Mouse (Mus musculus) adrenal gland (tissue): ENCODE measurements around the gene Aox4.

Experiments used
- intact Hi-C: fragments of 180-260 bp; cut with DNase I; formaldehyde crosslinking; loops from one replicate; pipeline ENCODE4 v1.15.1; 2025
- long read RNA-seq, 2 experiments: library from polyadenylated mRNA; unstranded; transcript quantifications; one replicate each; pipeline ENCODE4 v2.0.0; 2020; ENCODE audit warnings: borderline replicate concordance in 1 of 2; ENCODE audit not compliant: insufficient replicate concordance in 1 of 2

Gene Aox4
- long read RNA-seq, experiment 1 = 0 reads
- long read RNA-seq, experiment 2 = 0 reads

- intact Hi-C loops = no loop called here
Measured at GRCm38 (mm10) chr1:58210203-58210602, at the start of gene Aox4. Gene Aox4, plus strand, starts transcription at chr1:58210397.

GRCm38 (mm10) chr1:58169893-58170292 is 40.3 kb upstream of the Aox4 start:
- intact Hi-C loops = no loop called here

- intact Hi-C loops = no loop called here
Measured at GRCm38 (mm10) chr1:58188514-58189175, 21.6 kb upstream of the Aox4 start.

- intact Hi-C loops = no loop called here
Measured at GRCm38 (mm10) chr1:58194317-58194716, 15.9 kb upstream of the Aox4 start.

- intact Hi-C loops = no loop called here
Measured at GRCm38 (mm10) chr1:58194988-58195387, 15.2 kb upstream of the Aox4 start.

GRCm38 (mm10) chr1:58195541-58195940 is 14.7 kb upstream of the Aox4 start:
- intact Hi-C loops = no loop called here

GRCm38 (mm10) chr1:58197023-58197422 is 13.2 kb upstream of the Aox4 start:
- intact Hi-C loops = no loop called here

GRCm38 (mm10) chr1:58198386-58198785 is 11.8 kb upstream of the Aox4 start:
- intact Hi-C loops = no loop called here

- intact Hi-C loops = no loop called here
Measured at GRCm38 (mm10) chr1:58212805-58213204, 2.6 kb downstream of the Aox4 start.

GRCm38 (mm10) chr1:58213838-58214237 is 3.6 kb downstream of the Aox4 start:
- intact Hi-C loops = no loop called here

GRCm38 (mm10) chr1:58215353-58215752 is 5.2 kb downstream of the Aox4 start:
- intact Hi-C loops = no loop called here

GRCm38 (mm10) chr1:58215956-58216532 is 5.8 kb downstream of the Aox4 start:
- intact Hi-C loops = no loop called here

- intact Hi-C loops = no loop called here
Measured at GRCm38 (mm10) chr1:58221070-58221469, 10.9 kb downstream of the Aox4 start.

GRCm38 (mm10) chr1:58221879-58222278 is 11.7 kb downstream of the Aox4 start:
- intact Hi-C loops = no loop called here

- intact Hi-C loops = no loop called here
Measured at GRCm38 (mm10) chr1:58228086-58228485, 17.9 kb downstream of the Aox4 start.

- intact Hi-C loops = no loop called here
Measured at GRCm38 (mm10) chr1:58228916-58229315, 18.7 kb downstream of the Aox4 start.

- intact Hi-C loops = no loop called here
Measured at GRCm38 (mm10) chr1:58229774-58230173, 19.6 kb downstream of the Aox4 start.

GRCm38 (mm10) chr1:58230542-58230941 is 20.3 kb downstream of the Aox4 start:
- intact Hi-C loops = no loop called here

- intact Hi-C loops = no loop called here
Measured at GRCm38 (mm10) chr1:58235405-58235804, 25.2 kb downstream of the Aox4 start.

GRCm38 (mm10) chr1:58237527-58238299 is 27.5 kb downstream of the Aox4 start:
- intact Hi-C loops = no loop called here

- intact Hi-C loops = no loop called here
Measured at GRCm38 (mm10) chr1:58238440-58238839, 28.2 kb downstream of the Aox4 start.

GRCm38 (mm10) chr1:58238961-58239360 is 28.8 kb downstream of the Aox4 start:
- intact Hi-C loops = no loop called here
